Mouse (Mus musculus): Measurements from ENCODE around the gene Pofut1. TPM values are rescaled to one million over a fixed set of nuclear protein-coding genes. Genes with fewer than 3 reads are reported as not detected.

Pofut1 gene
- polyA plus RNA-seq, 1 experiment from 2014 or later = 8.2 TPM

DNA sequence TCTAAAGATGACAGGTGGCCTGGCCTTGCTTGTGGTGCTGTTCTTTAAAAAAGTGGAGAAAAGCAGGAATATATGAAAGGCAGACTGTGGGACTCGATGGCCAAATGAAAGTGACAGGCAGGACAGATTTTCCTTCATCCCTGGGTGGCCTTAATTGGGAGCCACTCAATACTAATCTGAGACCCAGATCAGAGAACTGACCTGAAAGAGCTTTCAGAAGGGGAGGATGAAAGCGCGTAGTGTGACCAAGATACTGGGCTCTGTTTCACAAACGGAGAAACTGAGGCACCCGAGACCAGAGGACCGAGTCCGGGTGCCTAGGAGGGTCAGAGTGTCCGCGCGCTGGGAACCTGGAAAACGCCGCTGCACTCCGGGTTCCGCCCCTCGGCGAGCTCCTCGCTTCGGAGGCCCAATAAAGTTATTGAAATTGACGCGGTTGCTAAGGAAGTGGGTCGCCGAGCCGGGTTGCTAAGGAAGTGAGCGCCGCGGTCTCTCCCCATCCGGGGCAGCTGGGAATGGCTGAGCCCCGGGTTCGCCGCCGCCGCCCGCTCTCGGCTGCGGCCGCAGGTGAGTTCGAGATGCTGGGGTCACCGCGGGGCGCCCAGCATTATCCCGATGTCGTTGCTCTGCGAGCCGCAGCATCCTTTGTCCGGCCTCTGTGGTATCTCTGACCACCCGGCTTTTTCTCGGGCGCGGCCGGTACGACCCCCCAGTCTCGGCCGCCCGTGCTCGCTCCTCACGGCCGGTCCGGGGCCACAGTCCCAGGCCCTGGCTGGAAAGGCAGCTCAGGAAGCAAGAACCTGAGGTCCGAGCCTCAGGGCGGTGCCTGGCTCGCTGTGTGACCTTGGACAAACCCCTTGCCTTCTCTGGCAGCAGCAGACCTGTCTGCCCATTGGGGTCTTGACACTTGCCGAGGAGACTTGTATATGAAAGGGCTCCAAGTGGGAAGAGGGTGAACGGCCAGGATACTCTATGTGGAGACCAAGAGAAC, 49.9 kb downstream of the Pofut1 start, which contains the start of gene Kif3b:
Kif3b (plus strand) TSS at position 476 of the 991 bp plus-strand sequence.
- Histone ChIP-seq H3K4me1 (ENCODE audit: control insufficient read depth, insufficient read depth, low read length) (peaks cover 9% of the 10 kb centered on the region), H3K36me3 (ENCODE audit: control insufficient read depth, insufficient read depth, low read length) (no peaks in the 10 kb centered on the region), H3K9ac (ENCODE audit: low read length) (peak within 1 kb of the TSS; percentile 76), H3K27me3 (ENCODE audit: control insufficient read depth, insufficient read depth, low read length) (no peaks in the 10 kb centered on the region), H3K27ac (ENCODE audit: low read length) (peak within 1 kb of the TSS; percentile 2; the same call in 1 of the 2 replicates), H3K9me3 (replicated peaks; ENCODE audit: control insufficient read depth, low read length) (no peaks in the 10 kb centered on the region), H3K4me2 (ENCODE audit: low read depth, low read length) (peak within 1 kb of the TSS; percentile 68), H3K4me3 (replicated peaks; ENCODE audit: low read length) (peak within 1 kb of the TSS; percentile 83)
- under 1% methylated on average over 63 of the region's 63 CpGs for WGBS
- peak; percentile 93 for ATAC-seq (ENCODE audit: insufficient read depth, low FRiP score)

DNA sequence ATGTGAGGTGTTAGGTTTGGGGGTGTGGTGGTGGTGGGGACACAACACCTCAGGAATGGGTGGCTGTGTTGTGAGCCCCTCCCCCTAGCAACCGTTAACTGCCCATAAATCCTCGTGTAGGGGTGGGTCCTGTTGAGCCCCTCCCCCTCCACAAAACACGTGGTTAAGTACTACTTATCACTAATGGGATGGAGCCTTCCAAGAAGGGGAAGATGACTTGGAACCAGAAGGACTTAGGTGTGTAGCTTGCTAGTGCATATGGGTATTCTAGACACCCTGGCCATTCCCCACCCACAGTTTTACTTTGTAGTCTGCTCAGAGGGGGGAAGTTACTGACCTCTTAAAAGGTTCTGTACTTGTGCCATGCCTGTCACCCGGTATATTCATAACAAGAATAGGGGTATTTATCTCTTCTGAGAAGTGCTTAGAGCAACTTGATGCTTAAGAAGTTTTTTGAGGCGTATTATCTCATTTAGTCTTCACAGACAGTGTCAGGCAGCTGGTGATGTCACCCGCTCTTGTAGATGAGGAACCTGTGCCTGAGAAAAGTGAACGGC, 51.0 kb downstream of the Pofut1 start:
- WGBS = 44% methylated on average over 7 of the region's 7 CpGs
- Histone ChIP-seq H3K4me1 (ENCODE audit: control insufficient read depth, insufficient read depth, low read length) (peaks cover 9% of the 10 kb centered on the region), H3K4me3 (replicated peaks; ENCODE audit: low read length) (peak overlapping the region; percentile 83), H3K27ac (ENCODE audit: low read length) (no peak overlapping the region), H3K36me3 (ENCODE audit: control insufficient read depth, insufficient read depth, low read length) (no peaks in the 10 kb centered on the region), H3K27me3 (ENCODE audit: control insufficient read depth, insufficient read depth, low read length) (no peaks in the 10 kb centered on the region), H3K9me3 (replicated peaks; ENCODE audit: control insufficient read depth, low read length) (no peaks in the 10 kb centered on the region), H3K4me2 (ENCODE audit: low read depth, low read length) (peak overlapping the region; percentile 68), H3K9ac (ENCODE audit: low read length) (peak overlapping the region; percentile 76; the same call in 1 of the 2 replicates)
- peak; percentile 48; the same call in 1 of the 2 replicates for ATAC-seq (ENCODE audit: insufficient read depth, low FRiP score)

GRCm38 (mm10) chr2:153295196-153295595, 53.9 kb downstream of the Pofut1 start:
- no peak overlapping the region for H3K4me2 ChIP-seq (ENCODE audit: low read depth, low read length)
- no peak for ATAC-seq (ENCODE audit: insufficient read depth, low FRiP score)
- 85% methylated on average over 4 of the region's 4 CpGs for WGBS

GRCm38 (mm10) chr2:153297771-153298170, 56.4 kb downstream of the Pofut1 start:
- Histone ChIP-seq H3K27ac (ENCODE audit: low read length) (no peak overlapping the region), H3K4me2 (ENCODE audit: low read depth, low read length) (no peak overlapping the region), H3K36me3 (ENCODE audit: control insufficient read depth, insufficient read depth, low read length) (no peaks in the 10 kb centered on the region), H3K9me3 (replicated peaks; ENCODE audit: control insufficient read depth, low read length) (no peaks in the 10 kb centered on the region), H3K27me3 (ENCODE audit: control insufficient read depth, insufficient read depth, low read length) (no peaks in the 10 kb centered on the region), H3K9ac (ENCODE audit: low read length) (no peak overlapping the region), H3K4me3 (replicated peaks; ENCODE audit: low read length) (no peak overlapping the region), H3K4me1 (ENCODE audit: control insufficient read depth, insufficient read depth, low read length) (peaks cover 6% of the 10 kb centered on the region)
- ATAC-seq (ENCODE audit: insufficient read depth, low FRiP score) = no peak
- WGBS = 71% methylated on average over 4 of the region's 4 CpGs

More at GRCm38 (mm10) chr2:153295196-153295595, 53.9 kb downstream of the Pofut1 start:
- H3K4me3 ChIP-seq (replicated peaks; ENCODE audit: low read length) = no peak overlapping the region
- H3K27me3 ChIP-seq (ENCODE audit: control insufficient read depth, insufficient read depth, low read length) = no peaks in the 10 kb centered on the region
- H3K36me3 ChIP-seq (ENCODE audit: control insufficient read depth, insufficient read depth, low read length) = no peaks in the 10 kb centered on the region
- H3K9me3 ChIP-seq (replicated peaks; ENCODE audit: control insufficient read depth, low read length) = no peaks in the 10 kb centered on the region
- no peak overlapping the region for H3K27ac ChIP-seq (ENCODE audit: low read length)
- H3K9ac ChIP-seq (ENCODE audit: low read length) = no peak overlapping the region
- peaks cover 15% of the 10 kb centered on the region for H3K4me1 ChIP-seq (ENCODE audit: control insufficient read depth, insufficient read depth, low read length)

DNA sequence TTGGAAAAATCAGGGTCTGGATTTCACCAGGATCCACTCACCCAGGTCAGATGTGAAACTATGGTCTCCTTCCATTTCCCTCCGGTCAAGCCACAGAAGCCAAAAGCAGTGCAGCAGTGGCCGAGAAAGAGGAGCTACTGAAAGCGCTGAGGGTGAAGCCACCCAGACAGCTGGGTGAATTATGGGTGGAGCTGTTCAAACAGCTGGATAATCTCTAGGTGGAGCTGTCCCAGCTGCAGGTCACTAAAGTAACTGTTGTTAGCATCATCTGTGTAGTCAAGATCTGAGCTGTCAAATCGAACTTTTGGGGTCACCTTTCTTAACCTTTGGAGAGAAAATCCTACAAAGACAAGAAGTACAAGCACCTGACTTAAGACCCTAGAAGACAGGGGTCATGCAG, 57.1 kb downstream of the Pofut1 start:
- ATAC-seq (ENCODE audit: insufficient read depth, low FRiP score) = no peak
- Histone ChIP-seq H3K9ac (ENCODE audit: low read length) (peak overlapping the region; percentile 1), H3K4me1 (ENCODE audit: control insufficient read depth, insufficient read depth, low read length) (peaks cover 6% of the 10 kb centered on the region), H3K9me3 (replicated peaks; ENCODE audit: control insufficient read depth, low read length) (no peaks in the 10 kb centered on the region), H3K4me2 (ENCODE audit: low read depth, low read length) (no peak overlapping the region), H3K27ac (ENCODE audit: low read length) (peak overlapping the region; percentile 33; the same call in 1 of the 2 replicates), H3K36me3 (ENCODE audit: control insufficient read depth, insufficient read depth, low read length) (no peaks in the 10 kb centered on the region), H3K27me3 (ENCODE audit: control insufficient read depth, insufficient read depth, low read length) (no peaks in the 10 kb centered on the region), H3K4me3 (replicated peaks; ENCODE audit: low read length) (no peak overlapping the region)
- 46% methylated on average over 4 of the region's 4 CpGs for WGBS

GRCm38 (mm10) chr2:153298863-153299262, 57.5 kb downstream of the Pofut1 start:
- no peaks in the 10 kb centered on the region for H3K27me3 ChIP-seq (ENCODE audit: control insufficient read depth, insufficient read depth, low read length)
- WGBS = 56% methylated on average over 4 of the region's 4 CpGs
- no peak overlapping the region for H3K4me2 ChIP-seq (ENCODE audit: low read depth, low read length)
- H3K36me3 ChIP-seq (ENCODE audit: control insufficient read depth, insufficient read depth, low read length) = no peaks in the 10 kb centered on the region
- H3K4me3 ChIP-seq (replicated peaks; ENCODE audit: low read length) = no peak overlapping the region
- no peaks in the 10 kb centered on the region for H3K9me3 ChIP-seq (replicated peaks; ENCODE audit: control insufficient read depth, low read length)
- H3K4me1 ChIP-seq (ENCODE audit: control insufficient read depth, insufficient read depth, low read length) = peaks cover 6% of the 10 kb centered on the region
- H3K27ac ChIP-seq (ENCODE audit: low read length) = peak overlapping the region; percentile 33; the same call in 1 of the 2 replicates
- H3K9ac ChIP-seq (ENCODE audit: low read length) = peak overlapping the region; percentile 1
- ATAC-seq (ENCODE audit: insufficient read depth, low FRiP score) = peak; percentile 40; the same call in 1 of the 2 replicates

DNA sequence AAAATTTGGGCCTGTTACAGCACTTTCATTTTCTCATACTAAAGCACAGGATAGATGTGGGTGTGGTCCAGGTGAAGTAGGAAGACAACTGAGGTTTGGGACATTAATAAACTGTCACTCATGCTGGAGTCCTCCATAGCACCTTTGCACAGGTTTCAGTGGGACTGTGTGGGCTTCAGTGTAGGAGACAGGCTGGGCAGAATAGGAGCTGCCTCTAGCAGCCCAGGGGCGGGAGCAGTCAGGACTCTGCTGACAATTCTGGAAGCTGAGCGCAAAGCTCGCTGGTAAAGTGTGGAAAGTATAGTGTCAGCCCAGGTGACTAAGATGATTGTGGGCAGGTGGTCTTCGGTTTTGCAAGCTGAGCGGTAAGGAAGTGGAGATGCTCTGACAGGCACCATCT, 59.8 kb downstream of the Pofut1 start:
- no peak for ATAC-seq (ENCODE audit: insufficient read depth, low FRiP score)
- H3K4me1 ChIP-seq (ENCODE audit: control insufficient read depth, insufficient read depth, low read length) = peaks cover 6% of the 10 kb centered on the region
- no peaks in the 10 kb centered on the region for H3K27me3 ChIP-seq (ENCODE audit: control insufficient read depth, insufficient read depth, low read length)
- H3K4me3 ChIP-seq (replicated peaks; ENCODE audit: low read length) = no peak overlapping the region
- H3K9ac ChIP-seq (ENCODE audit: low read length) = no peak overlapping the region
- WGBS = 90% methylated on average over 5 of the region's 5 CpGs
- no peaks in the 10 kb centered on the region for H3K36me3 ChIP-seq (ENCODE audit: control insufficient read depth, insufficient read depth, low read length)
- no peak overlapping the region for H3K27ac ChIP-seq (ENCODE audit: low read length)
- no peak overlapping the region for H3K4me2 ChIP-seq (ENCODE audit: low read depth, low read length)
- no peaks in the 10 kb centered on the region for H3K9me3 ChIP-seq (replicated peaks; ENCODE audit: control insufficient read depth, low read length)

DNA sequence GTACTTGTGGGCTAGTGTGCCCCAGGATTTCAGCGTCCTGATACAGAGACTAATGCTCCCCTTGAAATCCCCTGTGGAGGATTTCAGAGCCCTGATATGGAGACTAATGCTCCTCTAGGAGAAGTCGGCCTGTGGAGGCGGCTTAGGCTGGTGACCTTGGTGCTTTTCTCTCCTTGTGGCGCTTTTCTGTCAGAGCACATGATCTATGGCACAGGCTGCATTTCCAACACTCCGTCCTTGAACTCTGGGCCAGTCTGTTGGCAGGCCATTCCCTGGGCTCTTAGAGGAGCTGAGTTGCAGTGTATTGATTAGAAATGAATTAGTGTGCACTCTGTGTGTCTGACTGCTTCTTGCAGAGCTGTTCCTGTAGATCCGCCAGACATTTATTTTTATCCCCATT, 63.9 kb downstream of the Pofut1 start:
- H3K27me3 ChIP-seq (ENCODE audit: control insufficient read depth, insufficient read depth, low read length) = no peaks in the 10 kb centered on the region
- no peaks in the 10 kb centered on the region for H3K9me3 ChIP-seq (replicated peaks; ENCODE audit: control insufficient read depth, low read length)
- no peak overlapping the region for H3K27ac ChIP-seq (ENCODE audit: low read length)
- WGBS = 57% methylated on average over 6 of the region's 6 CpGs
- H3K4me3 ChIP-seq (replicated peaks; ENCODE audit: low read length) = no peak overlapping the region
- ATAC-seq (ENCODE audit: insufficient read depth, low FRiP score) = no peak
- H3K36me3 ChIP-seq (ENCODE audit: control insufficient read depth, insufficient read depth, low read length) = no peaks in the 10 kb centered on the region
- peak overlapping the region; percentile 21; the same call in 1 of the 2 replicates for H3K9ac ChIP-seq (ENCODE audit: low read length)
- no peak overlapping the region for H3K4me2 ChIP-seq (ENCODE audit: low read depth, low read length)
- H3K4me1 ChIP-seq (ENCODE audit: control insufficient read depth, insufficient read depth, low read length) = no peaks in the 10 kb centered on the region

GRCm38 (mm10) chr2:153308586-153308985, 67.3 kb downstream of the Pofut1 start:
- no peak for ATAC-seq (ENCODE audit: insufficient read depth, low FRiP score)
- Histone ChIP-seq H3K36me3 (ENCODE audit: control insufficient read depth, insufficient read depth, low read length) (no peaks in the 10 kb centered on the region), H3K9ac (ENCODE audit: low read length) (no peak overlapping the region), H3K4me1 (ENCODE audit: control insufficient read depth, insufficient read depth, low read length) (no peaks in the 10 kb centered on the region), H3K27me3 (ENCODE audit: control insufficient read depth, insufficient read depth, low read length) (no peaks in the 10 kb centered on the region), H3K4me3 (replicated peaks; ENCODE audit: low read length) (no peak overlapping the region), H3K9me3 (replicated peaks; ENCODE audit: control insufficient read depth, low read length) (no peaks in the 10 kb centered on the region), H3K4me2 (ENCODE audit: low read depth, low read length) (no peak overlapping the region), H3K27ac (ENCODE audit: low read length) (no peak overlapping the region)
- 77% methylated on average over 7 of the region's 7 CpGs for WGBS

All from stomach, embryonic 16.5 days (tissue).